Mouse (Mus musculus) forebrain, embryonic 10.5 days (tissue): Measurements from ENCODE around the gene Krtap9-1. TPM values are rescaled to one million over a fixed set of nuclear protein-coding genes. Genes with fewer than 3 reads are reported as not detected.
"Not testable (repeated sequence)": the region's sequence is repeated elsewhere in the genome, so short reads cannot be mapped to it uniquely, and the experiment has no call there.

Source experiments
- DNase-seq: peaks from one replicate; pipeline ENCODE4 v3.0.0-alpha.2; 2017; ENCODE audit warnings: low spot score; ENCODE audit errors: extremely low spot score
- H3K27ac ChIP-seq: fragments of 300-500 bp; sonication (generic); 2 replicates; pipeline ENCODE4 v1.5.1; 2016; ENCODE audit warnings: mild to moderate bottlenecking
- H3K27me3 ChIP-seq: fragments of 300-500 bp; sonication (generic); 2 replicates; pipeline ENCODE4 v1.6.1; 2016; ENCODE audit warnings: mild to moderate bottlenecking; ENCODE audit not compliant: poor library complexity, severe bottlenecking
- H3K36me3 ChIP-seq: fragments of 300-500 bp; sonication (generic); replicated peaks from 2 replicates; pipeline ENCODE4 v1.6.1; 2016; ENCODE audit warnings: mild to moderate bottlenecking, moderate library complexity
- H3K4me1 ChIP-seq: fragments of 300-500 bp; sonication (generic); 2 replicates; pipeline ENCODE4 v1.6.1; 2016
- H3K4me3 ChIP-seq: fragments of 300-500 bp; sonication (generic); 2 replicates; pipeline ENCODE4 v1.5.1; 2016; ENCODE audit warnings: mild to moderate bottlenecking, moderate library complexity
- H3K9me3 ChIP-seq: fragments of 300-500 bp; sonication (generic); 2 replicates; pipeline ENCODE4 v1.6.1; 2016; ENCODE audit warnings: mild to moderate bottlenecking, moderate library complexity
- WGBS: fragments of 180-500 bp; shearing (Covaris S2); methylation state at CpG from one replicate; pipeline ENCODE4 v1.1.7; 2016; 5-methylcytosine and 5-hydroxymethylcytosine counted together
- polyA plus RNA-seq: library from polyadenylated mRNA; unstranded; fragments of >200 nt; fragmentation: Nextera tagmentation; extraction: Ambion mirVana; gene quantifications from 2 replicates; pipeline ENCODE4 v1.2.1, GENCODE M21; 2016

Krtap9-1 gene
- not detected in 2 replicates for polyA plus RNA-seq

DNA sequence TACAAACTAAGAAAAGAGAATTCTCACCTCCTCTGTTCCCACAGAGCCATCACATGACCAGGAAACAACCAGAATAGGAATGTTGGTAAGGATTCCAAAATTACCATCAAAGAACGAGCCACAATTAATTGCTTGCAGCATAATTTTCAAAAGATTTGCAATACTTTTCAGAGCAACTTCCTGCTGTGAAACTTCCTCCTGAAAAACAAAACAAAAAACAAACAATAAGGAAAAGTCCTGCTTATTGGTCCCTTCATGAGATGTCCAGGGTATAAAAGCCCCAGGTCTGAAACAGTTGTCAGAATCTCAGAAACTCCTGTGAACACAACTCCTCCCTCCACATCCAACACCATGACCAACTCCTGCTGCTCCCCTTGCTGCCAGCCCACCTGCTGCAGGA is at the start of gene Krtap9-1:
Gene Krtap9-1 (plus strand): TSS at position 301 of the 400 bp plus-strand sequence.
- not testable (repeated sequence) for H3K9me3 ChIP-seq, H3K36me3 ChIP-seq, H3K4me3 ChIP-seq, H3K4me1 ChIP-seq, H3K27me3 ChIP-seq, H3K27ac ChIP-seq, DNase-seq
- 91% methylated on average over 1 of the region's 1 CpGs for WGBS

DNA sequence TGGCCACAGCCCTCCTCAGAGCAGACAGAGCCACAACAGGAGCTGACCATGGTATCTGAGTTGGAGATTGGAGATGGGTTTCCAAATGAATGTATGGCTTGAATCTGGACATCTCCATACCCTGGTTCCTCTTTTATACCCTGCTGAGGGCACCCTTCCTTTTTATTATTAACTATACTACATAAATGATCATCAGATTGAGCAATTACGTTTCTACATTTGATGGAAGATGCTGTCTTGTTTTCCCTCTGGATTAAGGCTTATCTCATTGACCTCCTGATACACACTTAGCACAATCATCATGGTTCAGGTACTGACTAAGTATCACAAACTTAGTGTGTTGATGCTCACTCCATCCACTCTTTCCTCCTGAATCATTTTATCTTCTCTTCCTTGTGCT is 35.2 kb upstream of the Krtap9-1 start, which contains the start of gene 2300003K06Rik:
Gene 2300003K06Rik (minus strand): TSS at position 101 of the 400 bp plus-strand sequence.
- no peaks in the 10 kb centered on the region for H3K9me3 ChIP-seq
- DNase-seq = no peak
- no peaks in the 10 kb centered on the region for H3K27me3 ChIP-seq
- no peak within 1 kb of the TSS for H3K4me3 ChIP-seq
- WGBS = 73% methylated on average over 1 of the region's 1 CpGs
- no peak within 1 kb of the TSS for H3K27ac ChIP-seq
- peaks cover 18% of the 10 kb centered on the region for H3K4me1 ChIP-seq
- no peaks in the 10 kb centered on the region for H3K36me3 ChIP-seq

DNA sequence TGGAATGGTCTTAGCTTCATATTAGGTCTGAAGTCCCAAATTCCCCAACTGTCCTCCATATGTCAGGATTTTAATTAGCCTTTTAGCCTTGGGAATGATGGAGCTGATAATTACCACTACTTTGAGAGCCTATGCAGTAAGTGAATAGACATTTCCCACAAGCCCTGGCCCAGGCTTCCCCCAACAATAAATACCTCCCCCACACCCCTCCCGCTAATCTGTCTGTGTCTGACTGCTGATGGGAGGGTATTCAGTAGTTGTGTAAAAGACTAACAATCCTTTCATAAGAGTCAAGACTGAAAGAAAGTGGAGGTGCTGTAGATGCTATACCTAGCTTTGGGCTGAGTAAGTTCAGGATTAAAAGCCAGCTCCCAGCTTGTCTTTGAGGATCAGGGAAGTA is 31.0 kb upstream of the Krtap9-1 start:
- 64% methylated on average over 1 of the region's 1 CpGs for WGBS
- Histone ChIP-seq H3K36me3 (no peaks in the 10 kb centered on the region), H3K9me3 (no peaks in the 10 kb centered on the region), H3K4me3 (no peak overlapping the region), H3K27ac (no peak overlapping the region), H3K4me1 (peaks cover 20% of the 10 kb centered on the region), H3K27me3 (no peaks in the 10 kb centered on the region)
- DNase-seq = no peak

DNA sequence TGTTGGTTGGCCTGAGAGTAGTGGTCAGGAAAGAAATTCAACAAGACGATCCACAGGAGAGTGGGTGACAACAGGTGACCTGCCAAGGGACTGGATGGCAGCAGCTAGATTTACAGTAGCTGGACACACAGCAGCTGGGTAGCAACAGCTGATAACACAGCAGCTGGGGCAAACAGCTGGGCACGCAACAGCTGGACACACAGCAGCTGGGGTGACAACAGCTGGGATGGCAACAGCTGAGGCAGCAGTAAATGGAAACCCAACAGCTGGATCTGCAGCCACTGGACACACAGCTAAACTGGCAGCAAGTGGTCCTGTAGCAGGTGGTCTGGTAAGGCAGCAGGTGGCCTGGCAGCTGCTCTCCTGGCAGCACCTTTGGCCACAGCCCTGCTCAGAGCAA is 26.4 kb upstream of the Krtap9-1 start:
- 100% methylated on average over 2 of the region's 2 CpGs for WGBS
- no peak for DNase-seq
- H3K4me3 ChIP-seq = no peak overlapping the region
- H3K36me3 ChIP-seq = no peaks in the 10 kb centered on the region
- H3K27ac ChIP-seq = no peak overlapping the region
- H3K9me3 ChIP-seq = 0 out of 2 replicates have a peak, but pooled peaks cover 4% of the 10 kb centered on the region
- peaks cover 14% of the 10 kb centered on the region for H3K4me1 ChIP-seq
- H3K27me3 ChIP-seq = no peaks in the 10 kb centered on the region

DNA sequence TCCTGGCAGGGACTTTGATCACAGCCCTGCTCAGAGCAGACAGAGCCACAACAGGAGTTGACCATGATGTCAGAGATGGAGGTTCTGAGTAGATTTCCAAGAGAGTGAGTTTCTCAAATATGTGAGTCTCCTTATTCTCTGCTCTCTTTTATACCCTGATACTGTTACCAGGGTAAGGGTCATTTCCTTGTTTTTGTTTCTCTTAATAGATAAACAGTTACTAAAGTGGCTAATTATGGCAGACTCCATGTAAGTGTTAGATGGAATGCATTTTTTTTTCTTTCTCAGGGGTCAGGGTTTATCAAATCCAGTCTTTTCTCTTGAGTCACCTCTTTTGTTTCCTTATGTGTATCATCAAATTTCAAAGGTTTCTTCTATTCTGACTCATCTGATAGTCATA is 21.7 kb upstream of the Krtap9-1 start, which contains the start of gene Krtap4-16:
Gene Krtap4-16 (minus strand): TSS at position 101 of the 400 bp plus-strand sequence.
- Histone ChIP-seq H3K4me3 (no peak within 1 kb of the TSS), H3K9me3 (0 out of 2 replicates have a peak, but pooled peaks cover 4% of the 10 kb centered on the region), H3K36me3 (no peaks in the 10 kb centered on the region), H3K27me3 (no peaks in the 10 kb centered on the region), H3K27ac (peak within 1 kb of the TSS; percentile 44; the same call in 1 of the 2 replicates), H3K4me1 (no peaks in the 10 kb centered on the region)
- DNase-seq = no peak

DNA sequence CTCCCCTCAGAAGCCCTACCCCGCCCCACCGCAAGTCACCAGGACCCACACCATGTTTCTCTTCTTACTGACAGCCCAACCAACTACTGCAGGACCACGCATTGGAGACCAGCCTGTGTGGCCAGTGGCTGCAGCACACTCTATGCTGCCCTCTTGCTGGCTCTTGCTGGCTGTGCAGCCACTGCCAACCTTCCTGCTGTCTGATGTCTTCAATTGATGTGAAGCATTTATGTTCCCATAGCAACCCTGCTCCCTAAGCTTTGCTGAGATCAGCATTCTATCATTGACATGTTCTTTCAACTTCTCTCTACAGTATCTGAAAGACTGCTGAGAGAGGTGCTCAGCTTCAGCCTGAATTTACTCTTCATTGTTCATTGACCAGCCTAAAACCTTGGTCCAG is 19.1 kb upstream of the Krtap9-1 start:
- no peak overlapping the region for H3K4me3 ChIP-seq
- H3K27ac ChIP-seq = no peak overlapping the region
- H3K9me3 ChIP-seq = 0 out of 2 replicates have a peak, but pooled peaks cover 4% of the 10 kb centered on the region
- WGBS = 66% methylated on average over 3 of the region's 3 CpGs
- H3K4me1 ChIP-seq = no peaks in the 10 kb centered on the region
- H3K27me3 ChIP-seq = no peaks in the 10 kb centered on the region
- no peaks in the 10 kb centered on the region for H3K36me3 ChIP-seq
- DNase-seq = no peak

DNA sequence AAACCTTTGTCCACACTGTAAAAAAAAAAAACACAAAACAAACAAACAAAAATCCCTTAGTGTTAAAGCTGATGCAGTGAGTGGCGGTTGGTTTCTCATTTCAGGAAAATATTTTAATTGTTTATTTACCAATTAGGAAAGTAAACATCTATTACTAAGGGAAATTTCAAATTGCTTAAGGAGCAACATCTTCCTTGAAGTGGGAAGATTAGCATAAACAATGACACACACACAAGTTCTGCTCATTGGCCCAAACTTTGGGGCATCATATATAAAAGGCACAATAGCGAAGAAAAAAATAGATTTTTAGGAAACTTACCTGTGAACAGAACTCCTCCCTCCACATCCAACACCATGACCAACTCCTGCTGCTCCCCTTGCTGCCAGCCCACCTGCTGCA is 15.6 kb upstream of the Krtap9-1 start, which contains the start of gene Gm11568:
Gene Gm11568 (plus strand): TSS at position 301 of the 400 bp plus-strand sequence.
- Histone ChIP-seq H3K4me1 (no peaks in the 10 kb centered on the region), H3K4me3 (no peak within 1 kb of the TSS), H3K27me3 (no peaks in the 10 kb centered on the region), H3K9me3 (no peaks in the 10 kb centered on the region), H3K27ac (no peak within 1 kb of the TSS), H3K36me3 (no peaks in the 10 kb centered on the region)
- 83% methylated on average over 2 of the region's 2 CpGs for WGBS
- no peak for DNase-seq

DNA sequence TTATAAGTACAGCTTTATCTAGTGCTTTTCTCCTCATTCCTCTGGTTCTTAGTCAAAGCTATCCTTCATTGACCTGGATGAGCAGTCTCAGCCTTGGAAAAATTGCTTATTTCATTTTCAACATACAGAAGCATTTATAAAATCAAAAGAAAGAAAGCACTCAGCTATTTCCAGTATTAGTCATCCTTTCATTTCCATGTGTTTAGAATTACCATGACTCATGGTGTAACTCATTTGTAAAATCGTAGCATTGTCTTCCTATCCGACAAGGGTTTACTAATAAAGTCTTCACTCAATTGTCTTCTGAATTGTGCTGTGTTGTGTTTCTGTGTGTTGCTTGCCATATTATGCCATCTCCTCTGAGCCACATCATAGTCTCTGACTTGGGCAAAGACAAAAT is 14.4 kb upstream of the Krtap9-1 start:
- Histone ChIP-seq H3K9me3 (no peaks in the 10 kb centered on the region), H3K4me3 (no peak overlapping the region), H3K4me1 (no peaks in the 10 kb centered on the region), H3K27me3 (no peaks in the 10 kb centered on the region), H3K27ac (no peak overlapping the region), H3K36me3 (no peaks in the 10 kb centered on the region)
- DNase-seq = no peak
- 88% methylated on average over 2 of the region's 2 CpGs for WGBS

DNA sequence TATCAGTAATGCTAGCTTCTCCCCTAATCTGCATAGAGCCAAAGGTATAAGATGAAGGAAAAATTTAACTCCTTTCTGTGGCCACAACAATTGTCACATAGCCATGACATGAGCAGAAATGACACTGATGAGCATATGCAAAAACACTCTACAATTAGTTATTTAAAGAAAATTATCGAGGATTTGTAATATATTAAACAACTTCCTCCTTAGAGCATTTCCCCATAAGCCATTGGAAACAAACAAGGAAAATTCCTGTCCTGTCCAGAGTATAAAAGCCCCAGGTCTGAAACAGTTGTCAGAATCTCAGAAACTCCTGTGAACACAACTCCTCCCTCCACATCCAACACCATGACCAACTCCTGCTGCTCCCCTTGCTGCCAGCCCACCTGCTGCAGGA is 9.0 kb upstream of the Krtap9-1 start, which contains the start of gene Gm11559:
Gene Gm11559 (plus strand): TSS at position 301 of the 400 bp plus-strand sequence.
- not testable (repeated sequence) for H3K27ac ChIP-seq, H3K4me1 ChIP-seq, H3K4me3 ChIP-seq, H3K36me3 ChIP-seq, DNase-seq, H3K9me3 ChIP-seq, H3K27me3 ChIP-seq
- 79% methylated on average over 1 of the region's 1 CpGs for WGBS

DNA sequence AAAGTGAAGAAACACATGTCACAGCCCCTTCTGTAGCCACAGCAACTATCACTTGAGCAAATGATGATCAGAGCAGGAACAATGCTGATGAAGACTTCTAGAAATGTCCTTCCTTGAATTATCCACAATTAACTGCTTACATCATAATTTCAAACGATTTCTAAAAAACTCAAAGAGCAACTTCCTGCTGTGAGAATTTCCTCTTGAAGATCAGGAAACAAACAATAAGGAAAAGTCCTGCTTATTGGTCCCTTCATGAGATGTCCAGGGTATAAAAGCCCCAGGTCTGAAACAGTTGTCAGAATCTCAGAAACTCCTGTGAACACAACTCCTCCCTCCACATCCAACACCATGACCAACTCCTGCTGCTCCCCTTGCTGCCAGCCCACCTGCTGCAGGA is 5.7 kb downstream of the Krtap9-1 start, which contains the start of gene Gm11567:
Gene Gm11567 (plus strand): TSS at position 301 of the 400 bp plus-strand sequence.
- H3K4me1 ChIP-seq, H3K27me3 ChIP-seq, H3K4me3 ChIP-seq, H3K9me3 ChIP-seq, H3K27ac ChIP-seq, H3K36me3 ChIP-seq, DNase-seq: not testable (repeated sequence)
- WGBS = 72% methylated on average over 1 of the region's 1 CpGs

DNA sequence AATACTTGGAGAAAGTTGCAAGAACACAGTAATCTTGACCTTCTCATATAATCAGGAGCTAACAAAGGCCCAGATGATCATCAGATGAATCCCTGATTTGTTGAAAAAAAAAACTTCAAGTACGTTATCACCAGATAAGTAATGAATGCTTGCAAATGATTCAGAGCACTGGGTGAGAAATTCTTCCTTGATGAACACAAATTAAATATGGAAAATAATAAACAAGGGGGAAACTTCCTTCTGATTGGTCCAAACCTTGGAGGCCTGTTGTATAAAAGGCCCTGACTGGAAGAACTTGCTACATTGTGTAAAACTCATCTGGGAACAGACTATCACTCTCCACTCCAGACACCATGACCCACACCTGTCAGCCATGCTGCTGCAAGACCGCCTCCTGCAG is 34.4 kb downstream of the Krtap9-1 start, which contains the start of gene Krtap31-1:
Gene Krtap31-1 (plus strand): TSS at position 301 of the 400 bp plus-strand sequence.
- H3K27me3 ChIP-seq = no peaks in the 10 kb centered on the region
- no peak for DNase-seq
- H3K9me3 ChIP-seq = no peaks in the 10 kb centered on the region
- WGBS = 83% methylated on average over 2 of the region's 2 CpGs
- no peak within 1 kb of the TSS for H3K4me3 ChIP-seq
- no peak within 1 kb of the TSS for H3K27ac ChIP-seq
- no peaks in the 10 kb centered on the region for H3K36me3 ChIP-seq
- no peaks in the 10 kb centered on the region for H3K4me1 ChIP-seq

DNA sequence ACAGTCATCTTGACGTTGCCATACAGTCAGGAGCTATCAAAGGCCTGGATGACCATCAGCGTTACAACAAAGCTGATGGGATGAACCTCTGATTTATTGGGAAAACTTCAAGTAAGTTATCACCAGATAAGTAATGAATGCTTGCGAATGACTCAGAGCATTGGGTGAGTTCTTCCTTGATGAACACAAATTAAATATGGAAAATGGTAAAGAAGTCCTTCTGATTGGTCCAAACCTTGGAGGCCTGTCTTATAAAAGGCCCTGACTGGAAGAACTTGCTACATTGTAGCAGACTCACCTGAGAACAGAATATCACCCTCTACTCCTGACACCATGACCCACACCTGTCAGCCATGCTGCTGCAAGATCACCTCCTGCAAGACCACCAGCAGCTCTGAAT is 41.3 kb downstream of the Krtap9-1 start, which contains the start of gene Gm11565:
Gene Gm11565 (plus strand): TSS at position 301 of the 400 bp plus-strand sequence.
- H3K4me3 ChIP-seq = no peak within 1 kb of the TSS
- no peaks in the 10 kb centered on the region for H3K4me1 ChIP-seq
- H3K27me3 ChIP-seq = no peaks in the 10 kb centered on the region
- DNase-seq = no peak
- WGBS = 90% methylated on average over 3 of the region's 3 CpGs
- no peak within 1 kb of the TSS for H3K27ac ChIP-seq
- H3K9me3 ChIP-seq = no peaks in the 10 kb centered on the region
- H3K36me3 ChIP-seq = no peaks in the 10 kb centered on the region
